Mouse (Mus musculus): ENCODE data around the gene Coq5. TPM values are rescaled to one million over a fixed set of nuclear protein-coding genes. Genes with fewer than 3 reads are reported as not detected.
A peak's percentile ranks its signal among the peaks of the same experiment; 100 is the strongest.

Gene Coq5
- polyA plus RNA-seq, 1 experiment from 2014 or later, result 52.2 TPM

DNA sequence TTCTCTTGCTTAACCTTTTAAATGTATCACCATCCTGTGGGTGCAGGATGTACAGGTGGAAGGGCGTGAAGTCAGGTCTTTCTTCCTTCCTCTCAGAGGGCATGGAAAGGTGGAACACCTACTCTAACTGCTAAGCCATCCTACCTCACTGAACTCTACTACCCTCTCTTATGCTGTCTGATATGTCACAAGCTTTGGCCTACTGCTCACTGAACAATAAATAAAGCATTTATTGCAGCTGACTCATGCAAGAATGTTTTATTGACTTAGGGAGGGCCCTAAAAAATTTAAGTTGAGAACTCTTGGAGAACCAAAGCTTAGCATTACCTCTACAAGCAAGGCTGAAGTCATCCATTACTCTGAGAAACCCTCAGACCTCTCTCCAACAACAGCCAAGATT lies 9.5 kb upstream of the Coq5 start:
- 96% methylated on average over 1 of the region's 1 CpGs for WGBS
- H3K4me2 ChIP-seq (ENCODE audit: low read depth, low read length), result no peak overlapping the region
- peaks cover 3% of the 10 kb centered on the region; the same call in 1 of the 2 replicates for H3K4me1 ChIP-seq (ENCODE audit: control insufficient read depth, insufficient read depth, low read length)

DNA sequence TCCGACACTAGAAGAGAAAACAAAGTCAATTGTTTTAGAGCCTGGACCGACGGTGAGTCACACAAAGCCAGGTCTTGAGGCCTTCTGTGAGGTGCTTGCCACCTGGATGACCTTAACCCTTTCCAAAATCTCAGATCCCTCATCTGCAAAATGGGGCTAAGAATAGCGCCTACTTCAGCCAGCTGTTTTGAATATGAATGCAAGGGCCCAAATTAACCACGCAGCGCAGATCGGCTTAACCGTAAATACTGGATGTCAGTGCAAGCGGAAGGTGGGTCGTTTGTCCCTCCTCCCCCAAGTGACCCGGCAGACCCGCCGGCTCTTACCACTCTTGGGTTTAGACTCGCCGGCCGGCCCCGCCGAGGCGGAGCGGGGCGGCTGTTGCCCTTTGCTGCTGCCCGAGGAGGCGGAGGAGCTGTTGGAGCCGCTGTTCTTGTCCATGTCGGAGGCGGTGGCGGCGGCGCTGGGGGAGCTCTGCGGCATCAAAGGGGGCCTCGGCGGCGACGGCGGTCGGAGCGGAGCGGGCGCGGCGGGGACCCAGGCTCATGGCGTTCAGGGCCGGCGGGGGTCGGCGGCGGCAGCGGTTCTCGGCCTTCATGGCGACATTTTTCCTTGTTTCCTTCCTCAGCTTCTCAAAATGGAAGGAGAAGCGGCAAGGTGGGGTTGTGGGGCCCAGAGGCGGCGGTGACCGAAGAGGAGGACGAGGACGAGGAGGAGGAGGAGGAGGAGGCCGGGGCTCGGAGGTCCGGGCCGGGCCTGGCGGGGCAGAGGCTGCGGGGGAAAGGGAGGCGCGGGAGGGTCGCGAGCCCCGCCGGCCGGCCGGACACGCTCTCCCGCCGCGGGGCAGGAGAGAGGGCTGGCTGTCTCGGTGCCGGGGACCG lies 7.3 kb upstream of the Coq5 start:
- Histone ChIP-seq H3K27ac (replicated peaks; ENCODE audit: low read depth, low read length) (peak overlapping the region; percentile 30), H3K4me3 (ENCODE audit: low read depth, low read length) (peak overlapping the region; percentile 90), H3K27me3 (ENCODE audit: control insufficient read depth, insufficient read depth, low read length) (no peaks in the 10 kb centered on the region), H3K4me1 (ENCODE audit: control insufficient read depth, insufficient read depth, low read length) (peaks cover 3% of the 10 kb centered on the region; the same call in 1 of the 2 replicates), H3K9ac (replicated peaks; ENCODE audit: low read length) (peak overlapping the region; percentile 96), H3K36me3 (replicated peaks; ENCODE audit: control insufficient read depth, insufficient read depth, low read depth, low read length) (no peaks in the 10 kb centered on the region; the same call in 1 of the 2 replicates), H3K9me3 (replicated peaks; ENCODE audit: control insufficient read depth, low read length) (no peaks in the 10 kb centered on the region), H3K4me2 (ENCODE audit: low read depth, low read length) (peak overlapping the region; percentile 79)
- no peak; the same call in 1 of the 2 replicates for ATAC-seq (replicated peaks; ENCODE audit: insufficient number of reproducible peaks, low FRiP score, low TSS enrichment, low read depth)
- peak; percentile 47 for DNase-seq (ENCODE audit: low spot score)
- WGBS, result under 1% methylated on average over 66 of the region's 77 CpGs

More for the DNA sequence above, 9.5 kb upstream of the Coq5 start:
- Histone ChIP-seq H3K27me3 (ENCODE audit: control insufficient read depth, insufficient read depth, low read length) (no peaks in the 10 kb centered on the region), H3K4me3 (ENCODE audit: low read depth, low read length) (no peak overlapping the region), H3K9ac (replicated peaks; ENCODE audit: low read length) (no peak overlapping the region), H3K9me3 (replicated peaks; ENCODE audit: control insufficient read depth, low read length) (no peaks in the 10 kb centered on the region), H3K27ac (replicated peaks; ENCODE audit: low read depth, low read length) (no peak overlapping the region), H3K36me3 (replicated peaks; ENCODE audit: control insufficient read depth, insufficient read depth, low read depth, low read length) (no peaks in the 10 kb centered on the region; the same call in none of the 2 replicates)
- DNase-seq (ENCODE audit: low spot score) (no peak), ATAC-seq (replicated peaks; ENCODE audit: insufficient number of reproducible peaks, low FRiP score, low TSS enrichment, low read depth) (no peak)

DNA sequence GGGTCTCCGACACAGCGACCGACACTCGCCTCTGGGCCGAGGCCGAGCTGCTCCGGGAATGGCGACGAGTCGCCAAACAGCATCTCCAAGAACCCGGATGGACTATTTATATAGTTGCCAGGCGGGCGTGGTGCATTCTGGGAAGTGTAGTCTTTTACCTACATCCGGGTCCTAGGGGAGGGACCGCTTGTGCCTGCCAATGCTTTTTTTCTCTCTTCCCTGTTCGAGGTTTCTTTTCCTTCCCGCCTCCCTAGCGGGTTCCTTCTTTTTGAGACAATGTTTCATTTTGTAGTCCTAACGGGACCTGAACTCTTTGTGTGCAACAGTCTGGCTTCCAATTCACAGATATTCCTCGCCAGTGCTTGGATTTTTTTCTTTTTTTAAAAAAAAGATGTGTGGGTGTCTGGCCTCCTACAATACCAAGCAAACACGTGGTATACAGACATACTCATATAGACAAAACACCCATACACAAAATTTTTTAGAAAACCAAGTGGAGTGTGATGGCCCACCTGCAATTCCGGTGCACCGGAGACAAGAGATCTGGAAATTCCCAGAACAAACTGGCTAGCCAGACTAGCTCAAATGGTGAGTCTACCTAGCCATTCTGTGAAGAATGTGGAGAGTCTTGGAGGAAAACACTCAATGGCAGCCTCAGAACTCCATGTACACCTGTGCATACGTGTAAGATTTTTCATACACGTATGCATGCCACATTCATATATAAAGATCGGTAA lies 6.5 kb upstream of the Coq5 start, which contains the start of gene Rnf10:
Rnf10 (minus strand) TSS at position 87 of the 737 bp plus-strand sequence.
- H3K4me1 ChIP-seq (ENCODE audit: control insufficient read depth, insufficient read depth, low read length), result peaks cover 3% of the 10 kb centered on the region; the same call in 1 of the 2 replicates
- 13% methylated on average over 26 of the region's 26 CpGs for WGBS
- peak within 1 kb of the TSS; percentile 96 for H3K9ac ChIP-seq (replicated peaks; ENCODE audit: low read length)
- H3K9me3 ChIP-seq (replicated peaks; ENCODE audit: control insufficient read depth, low read length), result no peaks in the 10 kb centered on the region
- DNase-seq (ENCODE audit: low spot score), result peak; percentile 99
- peak within 1 kb of the TSS; percentile 60 for H3K27ac ChIP-seq (replicated peaks; ENCODE audit: low read depth, low read length)
- H3K4me3 ChIP-seq (ENCODE audit: low read depth, low read length), result peak within 1 kb of the TSS; percentile 90
- no peaks in the 10 kb centered on the region; the same call in 1 of the 2 replicates for H3K36me3 ChIP-seq (replicated peaks; ENCODE audit: control insufficient read depth, insufficient read depth, low read depth, low read length)
- ATAC-seq (replicated peaks; ENCODE audit: insufficient number of reproducible peaks, low FRiP score, low TSS enrichment, low read depth), result peak; percentile 81
- H3K27me3 ChIP-seq (ENCODE audit: control insufficient read depth, insufficient read depth, low read length), result no peaks in the 10 kb centered on the region
- peak within 1 kb of the TSS; percentile 79 for H3K4me2 ChIP-seq (ENCODE audit: low read depth, low read length)

DNA sequence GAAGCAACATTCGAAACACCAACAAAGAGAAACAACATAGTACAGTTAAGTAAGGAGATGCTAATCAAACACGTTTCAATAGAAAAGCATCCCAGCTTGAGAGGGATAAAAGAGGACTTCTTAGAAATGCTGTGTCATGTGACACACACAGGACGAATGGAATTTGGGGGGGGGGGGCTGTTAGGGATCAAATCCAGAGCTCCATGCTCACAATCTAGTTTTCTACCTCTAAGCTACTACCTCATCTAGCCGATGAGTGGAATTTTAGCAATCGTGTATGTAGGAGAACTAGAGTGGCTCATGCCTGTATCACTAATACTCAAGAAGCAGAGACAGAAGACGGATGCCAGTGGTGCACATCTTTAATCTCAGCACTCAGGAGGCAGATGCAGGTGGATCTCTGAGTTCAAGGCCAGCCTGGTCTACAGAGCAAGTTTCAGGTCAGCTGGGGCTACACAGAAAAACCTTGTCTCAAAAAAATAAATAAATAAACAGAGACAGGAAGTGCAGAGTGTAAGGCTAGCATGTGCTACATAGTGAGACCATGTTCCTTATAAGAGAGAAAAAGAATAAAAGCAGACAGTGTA lies 5.8 kb upstream of the Coq5 start:
- H3K36me3 ChIP-seq (replicated peaks; ENCODE audit: control insufficient read depth, insufficient read depth, low read depth, low read length), result no peaks in the 10 kb centered on the region; the same call in 1 of the 2 replicates
- DNase-seq (ENCODE audit: low spot score), result no peak
- 76% methylated on average over 6 of the region's 6 CpGs for WGBS
- no peaks in the 10 kb centered on the region for H3K27me3 ChIP-seq (ENCODE audit: control insufficient read depth, insufficient read depth, low read length)
- H3K9me3 ChIP-seq (replicated peaks; ENCODE audit: control insufficient read depth, low read length), result no peaks in the 10 kb centered on the region
- H3K27ac ChIP-seq (replicated peaks; ENCODE audit: low read depth, low read length), result 0 out of 2 replicates have a peak overlapping the region, but pooled peaks have one; percentile 60
- H3K4me1 ChIP-seq (ENCODE audit: control insufficient read depth, insufficient read depth, low read length), result peaks cover 3% of the 10 kb centered on the region; the same call in 1 of the 2 replicates
- H3K9ac ChIP-seq (replicated peaks; ENCODE audit: low read length), result no peak overlapping the region; the same call in 1 of the 2 replicates
- H3K4me3 ChIP-seq (ENCODE audit: low read depth, low read length), result no peak overlapping the region
- ATAC-seq (replicated peaks; ENCODE audit: insufficient number of reproducible peaks, low FRiP score, low TSS enrichment, low read depth), result no peak
- no peak overlapping the region; the same call in 1 of the 2 replicates for H3K4me2 ChIP-seq (ENCODE audit: low read depth, low read length)

DNA sequence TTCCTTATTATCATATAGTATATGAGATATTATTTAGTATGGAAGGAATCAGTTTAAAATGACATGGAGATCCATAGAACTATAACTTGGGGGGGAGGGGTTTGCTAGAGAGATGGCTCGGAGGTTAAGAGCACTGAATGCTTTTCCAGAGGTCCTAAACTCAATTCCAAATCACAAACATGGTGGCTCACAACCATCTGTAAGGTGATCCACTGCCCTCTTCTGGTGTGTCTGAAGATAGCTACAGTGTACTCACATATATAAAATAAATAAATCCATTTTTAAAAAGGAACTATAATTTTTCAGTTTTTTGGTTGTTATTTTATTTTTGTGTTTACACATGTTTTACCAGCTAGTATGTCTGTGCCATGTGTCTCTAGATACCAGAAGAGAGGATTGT lies 5.1 kb upstream of the Coq5 start:
- Histone ChIP-seq H3K27ac (replicated peaks; ENCODE audit: low read depth, low read length) (no peak overlapping the region), H3K4me2 (ENCODE audit: low read depth, low read length) (no peak overlapping the region), H3K4me1 (ENCODE audit: control insufficient read depth, insufficient read depth, low read length) (peaks cover 3% of the 10 kb centered on the region; the same call in 1 of the 2 replicates), H3K4me3 (ENCODE audit: low read depth, low read length) (no peak overlapping the region), H3K27me3 (ENCODE audit: control insufficient read depth, insufficient read depth, low read length) (no peaks in the 10 kb centered on the region), H3K9me3 (replicated peaks; ENCODE audit: control insufficient read depth, low read length) (no peaks in the 10 kb centered on the region), H3K9ac (replicated peaks; ENCODE audit: low read length) (no peak overlapping the region), H3K36me3 (replicated peaks; ENCODE audit: control insufficient read depth, insufficient read depth, low read depth, low read length) (no peaks in the 10 kb centered on the region; the same call in 1 of the 2 replicates)
- ATAC-seq (replicated peaks; ENCODE audit: insufficient number of reproducible peaks, low FRiP score, low TSS enrichment, low read depth) (no peak), DNase-seq (ENCODE audit: low spot score) (no peak)
- 80% methylated on average over 1 of the region's 1 CpGs for WGBS

DNA sequence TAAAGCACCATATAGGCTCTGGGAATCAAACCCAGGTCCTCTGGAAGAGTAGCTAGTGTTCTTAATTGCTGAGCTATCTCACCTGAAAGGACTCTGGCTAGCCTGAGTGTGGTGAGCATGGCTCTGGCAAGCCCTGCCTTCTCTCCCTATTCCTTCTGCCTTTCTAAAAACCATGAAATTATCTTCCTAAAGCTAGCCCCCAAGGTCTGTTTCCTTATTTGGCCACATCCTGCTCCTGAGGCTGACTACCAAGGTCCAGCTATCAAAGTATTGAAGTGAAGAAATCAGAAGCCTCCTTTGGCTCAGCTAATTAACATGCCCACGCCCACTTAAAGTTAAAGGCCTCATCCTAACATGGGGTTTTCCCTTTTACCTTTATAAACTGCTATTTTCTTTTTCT lies 4.7 kb upstream of the Coq5 start:
- H3K4me3 ChIP-seq (ENCODE audit: low read depth, low read length), result no peak overlapping the region
- H3K27me3 ChIP-seq (ENCODE audit: control insufficient read depth, insufficient read depth, low read length), result no peaks in the 10 kb centered on the region
- peaks cover 3% of the 10 kb centered on the region; the same call in 1 of the 2 replicates for H3K4me1 ChIP-seq (ENCODE audit: control insufficient read depth, insufficient read depth, low read length)
- no peak overlapping the region for H3K9ac ChIP-seq (replicated peaks; ENCODE audit: low read length)
- no peak overlapping the region for H3K4me2 ChIP-seq (ENCODE audit: low read depth, low read length)
- no peaks in the 10 kb centered on the region; the same call in 1 of the 2 replicates for H3K36me3 ChIP-seq (replicated peaks; ENCODE audit: control insufficient read depth, insufficient read depth, low read depth, low read length)
- ATAC-seq (replicated peaks; ENCODE audit: insufficient number of reproducible peaks, low FRiP score, low TSS enrichment, low read depth) (no peak), DNase-seq (ENCODE audit: low spot score) (no peak)
- H3K9me3 ChIP-seq (replicated peaks; ENCODE audit: control insufficient read depth, low read length), result no peaks in the 10 kb centered on the region
- WGBS, result 78% methylated on average over 1 of the region's 1 CpGs
- no peak overlapping the region for H3K27ac ChIP-seq (replicated peaks; ENCODE audit: low read depth, low read length)

DNA sequence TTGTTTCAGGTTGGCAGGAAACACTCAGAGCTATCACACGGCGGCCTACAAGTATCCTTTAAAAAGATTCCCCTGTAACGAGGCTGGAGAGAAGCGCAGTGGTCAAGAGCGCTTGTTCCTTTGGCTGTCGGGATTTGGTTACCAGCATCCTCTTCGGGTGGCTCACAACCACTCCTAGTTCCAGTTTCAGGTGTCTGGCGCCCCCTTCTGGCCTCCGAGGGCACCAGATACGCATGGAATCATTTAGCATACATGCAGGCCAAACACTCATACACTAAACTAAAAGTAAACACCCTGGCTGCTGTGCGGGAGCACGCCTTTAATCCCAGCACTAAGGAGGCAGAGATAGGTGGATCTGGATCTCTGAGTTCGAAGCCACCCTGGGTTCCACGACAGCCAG lies 3.5 kb upstream of the Coq5 start:
- WGBS, result 26% methylated on average over 14 of the region's 14 CpGs
- no peaks in the 10 kb centered on the region for H3K9me3 ChIP-seq (replicated peaks; ENCODE audit: control insufficient read depth, low read length)

More for the DNA sequence above, 3.5 kb upstream of the Coq5 start:
- no peak overlapping the region for H3K4me3 ChIP-seq (ENCODE audit: low read depth, low read length)
- peak; percentile 60 for DNase-seq (ENCODE audit: low spot score)
- no peaks in the 10 kb centered on the region for H3K27me3 ChIP-seq (ENCODE audit: control insufficient read depth, insufficient read depth, low read length)
- no peak overlapping the region for H3K4me2 ChIP-seq (ENCODE audit: low read depth, low read length)
- no peak overlapping the region for H3K27ac ChIP-seq (replicated peaks; ENCODE audit: low read depth, low read length)
- no peak for ATAC-seq (replicated peaks; ENCODE audit: insufficient number of reproducible peaks, low FRiP score, low TSS enrichment, low read depth)
- no peaks in the 10 kb centered on the region for H3K36me3 ChIP-seq (replicated peaks; ENCODE audit: control insufficient read depth, insufficient read depth, low read depth, low read length)
- H3K9ac ChIP-seq (replicated peaks; ENCODE audit: low read length), result no peak overlapping the region
- H3K4me1 ChIP-seq (ENCODE audit: control insufficient read depth, insufficient read depth, low read length), result no peaks in the 10 kb centered on the region
